Mouse (Mus musculus): Measurements from ENCODE around the gene Gm8947. TPM values are rescaled to one million over a fixed set of nuclear protein-coding genes. Genes with fewer than 3 reads are reported as not detected.

The Gm8947 gene
- polyA plus RNA-seq, 1 experiment from 2014 or later: not detected

Other genes starting within 250 kb of the Gm8947 start
- 18.1 and 20.7 TPM in 2 replicates for gene Hmcn1, start 198.9 kb upstream of the Gm8947 start, polyA plus RNA-seq (2015; fragmentation: Nextera tagmentation; extraction: Ambion mirVana)
- 0.14 and 0.28 TPM in 2 replicates for gene Gm47985, start 9.8 kb upstream of the Gm8947 start, polyA plus RNA-seq (2015; fragmentation: Nextera tagmentation; extraction: Ambion mirVana)
- not detected in 2 replicates for gene Gm47995, start 6.1 kb downstream of the Gm8947 start, polyA plus RNA-seq (2015; fragmentation: Nextera tagmentation; extraction: Ambion mirVana)
- not detected in 2 replicates for gene 3110040M04Rik, start 11.7 kb downstream of the Gm8947 start, polyA plus RNA-seq (2015; fragmentation: Nextera tagmentation; extraction: Ambion mirVana)
- not detected in 2 replicates for gene Gm47996, start 17.8 kb downstream of the Gm8947 start, polyA plus RNA-seq (2015; fragmentation: Nextera tagmentation; extraction: Ambion mirVana)
- gene Ivns1abp, start 152.1 kb downstream of the Gm8947 start, polyA plus RNA-seq (2015; fragmentation: Nextera tagmentation; extraction: Ambion mirVana): 360 and 367 TPM in 2 replicates
- 13.4 and 14.6 TPM in 2 replicates for gene Swt1, start 236.1 kb downstream of the Gm8947 start, polyA plus RNA-seq (2015; fragmentation: Nextera tagmentation; extraction: Ambion mirVana)
- 41.2 and 45.6 TPM in 2 replicates for gene Trmt1l, start 236.2 kb downstream of the Gm8947 start, polyA plus RNA-seq (2015; fragmentation: Nextera tagmentation; extraction: Ambion mirVana)

Measured in heart, embryonic 16.5 days (tissue).